Mouse (Mus musculus) left cerebral cortex, postnatal 25 days (tissue): Measurements from ENCODE around the gene D10Jhu81e. TPM values are rescaled to one million over a fixed set of nuclear protein-coding genes. Genes with fewer than 3 reads are reported as not detected.
"Not testable (repeated sequence)": the region's sequence is repeated elsewhere in the genome, so short reads cannot be mapped to it uniquely, and the experiment has no call there.

ENCODE experiments used
- DNase-seq, 2 experiments: peaks; one replicate each; pipeline ENCODE4 v3.0.0; 2022; ENCODE audit warnings: low spot score in 2 of 2, mixed read lengths in 1 of 2
- intact Hi-C: fragments of 180-260 bp; cut with DNase I; formaldehyde crosslinking; loops from one replicate; pipeline ENCODE4 v1.15.1; 2025
- total RNA-seq, 2 experiments: library from RNA; stranded (reverse); gene quantifications; 2 replicates each; pipeline ENCODE4 v1.2.3; 2021

Gene D10Jhu81e
- 100 to 1,000 TPM; 106 to 109 TPM for total RNA-seq

- intact Hi-C loops: no loop called here
- DNase-seq: peak; percentile 99
Measured at GRCm38 (mm10) chr10:78169281-78170042, at the start of gene D10Jhu81e. Gene D10Jhu81e, minus strand, starts transcription at chr10:78169782.

- peak in 1 of 2 experiments; percentile 62 for DNase-seq
- intact Hi-C loops: no loop called here
Measured at GRCm38 (mm10) chr10:78218576-78218975, 49.0 kb upstream of the D10Jhu81e start.

GRCm38 (mm10) chr10:78216376-78217083 lies 46.9 kb upstream of the D10Jhu81e start:
- no peak for DNase-seq
- intact Hi-C loops: no loop called here

GRCm38 (mm10) chr10:78214371-78214770 lies 44.8 kb upstream of the D10Jhu81e start:
- DNase-seq: peak; percentile 43 to 75
- intact Hi-C loops: no loop called here

- DNase-seq: no peak
- intact Hi-C loops: no loop called here
Measured at GRCm38 (mm10) chr10:78211311-78211710, 41.7 kb upstream of the D10Jhu81e start.

GRCm38 (mm10) chr10:78201182-78201581 lies 31.6 kb upstream of the D10Jhu81e start:
- intact Hi-C loops: no loop called here
- DNase-seq: no peak

- no peak for DNase-seq
- intact Hi-C loops: no loop called here
Measured at GRCm38 (mm10) chr10:78192933-78193332, 23.4 kb upstream of the D10Jhu81e start.

GRCm38 (mm10) chr10:78186076-78186475 lies 16.5 kb upstream of the D10Jhu81e start:
- intact Hi-C loops: loop anchor here (5.0 kb wide), 1 partner anchor 211 kb away; no protein-coding TSS in a partner anchor
- not testable (repeated sequence) for DNase-seq

- DNase-seq: no peak
- intact Hi-C loops: loop anchor here (5.0 kb wide), 1 partner anchor 212 kb away; no protein-coding TSS in a partner anchor
Measured at GRCm38 (mm10) chr10:78185381-78185725, 15.8 kb upstream of the D10Jhu81e start.

- DNase-seq: peak; percentile 90 to 95
- intact Hi-C loops: loop anchor here (5.0 kb wide), 1 partner anchor 213 kb away; no protein-coding TSS in a partner anchor
Measured at GRCm38 (mm10) chr10:78184531-78185380, 15.2 kb upstream of the D10Jhu81e start, which contains the start of gene Pwp2. Gene Pwp2, minus strand, starts transcription at chr10:78185149.

- intact Hi-C loops: no loop called here
- no peak for DNase-seq
Measured at GRCm38 (mm10) chr10:78183577-78183976, 14.0 kb upstream of the D10Jhu81e start.

GRCm38 (mm10) chr10:78182321-78182720 lies 12.7 kb upstream of the D10Jhu81e start:
- intact Hi-C loops: no loop called here
- DNase-seq: no peak

- DNase-seq: no peak
- intact Hi-C loops: no loop called here
Measured at GRCm38 (mm10) chr10:78174474-78174873, 4.9 kb upstream of the D10Jhu81e start.

GRCm38 (mm10) chr10:78171581-78171980 lies 2.0 kb upstream of the D10Jhu81e start:
- DNase-seq: no peak
- intact Hi-C loops: no loop called here

GRCm38 (mm10) chr10:78171057-78171456 lies 1.5 kb upstream of the D10Jhu81e start:
- no peak for DNase-seq
- intact Hi-C loops: no loop called here

- intact Hi-C loops: no loop called here
- DNase-seq: no peak
Measured at GRCm38 (mm10) chr10:78170445-78170844, 863 bp upstream of the D10Jhu81e start.

- no peak for DNase-seq
- intact Hi-C loops: no loop called here
Measured at GRCm38 (mm10) chr10:78168792-78169191, 790 bp downstream of the D10Jhu81e start.

GRCm38 (mm10) chr10:78167775-78168174 lies 1.8 kb downstream of the D10Jhu81e start:
- intact Hi-C loops: no loop called here
- DNase-seq: no peak

- DNase-seq: no peak
Measured at GRCm38 (mm10) chr10:78167333-78167732, 2.2 kb downstream of the D10Jhu81e start.

More at GRCm38 (mm10) chr10:78167333-78167732, 2.2 kb downstream of the D10Jhu81e start:
- intact Hi-C loops: no loop called here
